Mouse (Mus musculus) layer of hippocampus, postnatal 10 days (tissue): ENCODE measurements around the gene Ptar1. TPM values are rescaled to one million over a fixed set of nuclear protein-coding genes. Genes with fewer than 3 reads are reported as not detected.
A peak's percentile ranks its signal among the peaks of the same experiment; 100 is the strongest.

Experiments
- DNase-seq, 2 experiments: peaks; one replicate each; pipeline ENCODE4 v3.0.0; 2021; ENCODE audit warnings: low spot score in 2 of 2
- total RNA-seq, 2 experiments: library from RNA; stranded (reverse); gene quantifications; 2 replicates each; pipeline ENCODE4 v1.2.3; 2021

The Ptar1 gene
- total RNA-seq, 2 experiments from 2014 or later, result 41.9 to 47.8 TPM

DNA sequence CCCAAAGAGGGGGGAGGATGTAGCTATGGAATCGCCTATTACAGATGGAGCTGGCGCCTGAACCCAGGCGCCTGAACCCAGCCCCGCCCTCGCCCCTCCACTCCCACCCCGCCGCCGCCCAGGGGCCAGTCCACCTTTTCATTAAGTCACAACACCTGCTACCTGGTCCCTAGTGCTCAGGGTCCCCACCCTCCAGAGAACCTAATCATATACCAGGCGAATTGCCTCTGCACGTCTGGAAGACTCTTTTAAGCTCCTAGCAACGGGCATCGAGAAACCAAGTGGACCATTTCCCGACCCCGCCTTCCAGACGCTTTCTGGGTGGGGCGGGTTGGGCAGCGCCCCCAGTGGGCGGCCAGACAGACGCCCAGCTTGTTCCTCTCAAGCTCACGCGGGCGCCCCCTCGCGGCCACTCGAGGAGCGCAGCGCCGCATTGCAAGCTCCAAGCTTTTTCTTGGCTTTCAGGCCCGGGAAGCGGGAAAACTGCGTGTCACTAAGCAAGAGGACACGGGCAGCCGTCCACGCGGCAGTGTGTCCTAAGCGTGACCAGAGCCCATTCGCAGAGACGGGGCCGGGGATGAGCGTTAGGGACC is 70.8 kb downstream of the Ptar1 start:
- DNase-seq, result peak; percentile 98 to 99

GRCm38 (mm10) chr19:23758554-23759321 is 71.5 kb downstream of the Ptar1 start, which contains the start of gene Apba1:
Apba1 (plus strand) TSS chr19:23758887.
- DNase-seq, result peak; percentile 80 to 86

- DNase-seq, result no peak
These were observed 72.2 kb downstream of the Ptar1 start for GRCm38 (mm10) chr19:23759322-23759945.

DNA sequence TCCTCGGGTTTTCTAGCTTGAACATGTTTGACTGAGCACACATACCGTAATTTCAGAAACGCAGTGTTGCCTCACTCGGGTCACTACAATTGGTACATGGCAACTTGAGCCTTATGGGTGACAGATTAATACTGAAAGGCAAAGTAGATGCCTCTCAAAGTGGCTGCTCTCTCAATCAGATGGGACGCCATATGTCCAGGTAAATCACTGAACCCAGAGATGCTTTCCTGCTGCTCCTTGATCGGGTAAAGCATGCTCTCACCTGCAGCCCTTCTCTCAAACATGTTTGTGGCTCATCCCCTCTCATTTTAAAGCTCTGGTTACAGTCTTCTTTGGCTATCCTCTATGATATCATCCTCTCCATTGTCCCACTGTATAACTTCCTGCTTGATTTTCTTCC is 76.1 kb downstream of the Ptar1 start:
- DNase-seq, result no peak

GRCm38 (mm10) chr19:23764051-23764450 is 76.8 kb downstream of the Ptar1 start:
- DNase-seq, result peak in 1 of 2 experiments; percentile 15

DNA sequence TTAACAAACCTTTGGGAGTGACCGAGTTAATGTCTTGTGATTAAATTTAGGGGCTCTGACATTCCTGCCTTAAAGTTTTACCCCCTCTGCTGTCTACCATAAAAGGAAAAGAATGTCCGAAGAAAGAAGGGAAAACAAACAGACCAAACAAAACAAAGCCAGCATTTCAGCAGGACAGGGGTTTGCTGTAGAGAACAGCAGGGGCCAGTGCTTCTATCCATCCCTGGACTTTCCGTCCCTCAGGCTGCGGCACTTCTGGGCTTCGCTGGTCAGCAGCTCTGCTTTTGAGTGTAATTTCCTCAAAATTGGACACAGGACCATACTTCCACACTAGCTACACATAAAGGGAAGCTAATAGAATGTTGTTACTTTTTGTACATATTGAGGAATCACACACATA is 81.6 kb downstream of the Ptar1 start:
- DNase-seq, result no peak

- no peak for DNase-seq
These were observed 83.5 kb downstream of the Ptar1 start for GRCm38 (mm10) chr19:23770494-23771423.

DNA sequence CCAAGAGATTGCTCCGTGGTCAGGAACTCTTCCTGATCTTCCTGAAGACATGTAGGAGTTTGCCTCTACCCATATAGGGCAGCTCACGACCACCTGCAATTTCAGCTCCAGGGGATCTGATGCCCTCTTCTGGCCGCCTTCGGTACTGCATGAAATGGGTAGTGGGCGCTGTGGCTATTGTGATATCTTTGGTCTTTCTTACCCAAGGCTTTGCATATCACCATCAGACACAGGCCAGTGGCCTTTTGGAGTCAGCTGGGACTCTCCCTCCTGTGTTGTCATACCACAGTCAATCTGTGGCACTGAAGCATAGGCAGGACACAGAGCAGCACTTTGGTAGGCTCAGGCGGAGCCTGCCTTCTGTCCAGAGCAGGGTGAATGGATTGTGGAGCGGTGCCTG is 84.7 kb downstream of the Ptar1 start:
- DNase-seq, result no peak

- no peak for DNase-seq
These were observed 88.1 kb downstream of the Ptar1 start for GRCm38 (mm10) chr19:23775356-23775755.

GRCm38 (mm10) chr19:23779130-23779529 is 91.9 kb downstream of the Ptar1 start:
- no peak for DNase-seq

- DNase-seq, result no peak
These were observed 92.9 kb downstream of the Ptar1 start for GRCm38 (mm10) chr19:23780105-23780504.

Other genes starting within 250 kb of the Ptar1 start
- gene Mamdc2, start 239.0 kb upstream of the Ptar1 start, total RNA-seq, result 1 to 10 TPM; 2.8 to 3.9 TPM
- gene 1700028P14Rik, start 34.6 kb upstream of the Ptar1 start, total RNA-seq, result 1 to 10 TPM; 4.1 to 4.8 TPM
- 100 to 1,000 TPM; 214 to 218 TPM for gene Apba1, start 71.5 kb downstream of the Ptar1 start, total RNA-seq